Mouse (Mus musculus) kidney, postnatal 0 days (tissue): ENCODE measurements around the gene Gm28053. TPM values are rescaled to one million over a fixed set of nuclear protein-coding genes. Genes with fewer than 3 reads are reported as not detected.

Experiments used
- ATAC-seq: fragments of 200-750 bp; cut with Nextera tagmentation; replicated peaks from 2 replicates; pipeline ENCODE4 v1.8.0; 2017; ENCODE audit warnings: low read depth, moderate number of reproducible peaks, moderate TSS enrichment, moderate library complexity; ENCODE audit not compliant: low FRiP score
- DNase-seq: peaks from one replicate; pipeline ENCODE4 v3.0.0-alpha.2; 2016; ENCODE audit warnings: low spot score
- H3K27ac ChIP-seq: fragments of 300-500 bp; sonication (generic); 2 replicates; pipeline ENCODE4 v1.5.1; 2014; ENCODE audit warnings: mild to moderate bottlenecking
- H3K27me3 ChIP-seq: fragments of 300-500 bp; sonication (generic); 2 replicates; pipeline ENCODE4 v1.6.1; 2014; ENCODE audit warnings: low read length, mixed read lengths; ENCODE audit not compliant: insufficient read depth
- H3K36me3 ChIP-seq: fragments of 300-500 bp; sonication (generic); 2 replicates; pipeline ENCODE4 v1.6.1; 2014; ENCODE audit warnings: low read length, mixed read lengths; ENCODE audit not compliant: insufficient read depth
- H3K4me1 ChIP-seq: fragments of 300-500 bp; sonication (generic); replicated peaks from 2 replicates; pipeline ENCODE4 v1.6.1; 2014; ENCODE audit warnings: antibody characterized with exemption, low read length, mixed read lengths; ENCODE audit not compliant: insufficient read depth
- H3K4me2 ChIP-seq: fragments of 300-500 bp; sonication (generic); 2 replicates; pipeline ENCODE4 v1.6.1; 2014; ENCODE audit warnings: mild to moderate bottlenecking, low read length, moderate library complexity, mixed read lengths
- H3K4me3 ChIP-seq: fragments of 300-500 bp; sonication (generic); replicated peaks from 2 replicates; pipeline ENCODE4 v1.5.1; 2014; ENCODE audit warnings: low read depth, low read length
- H3K9ac ChIP-seq: fragments of 300-500 bp; sonication (generic); 2 replicates; pipeline ENCODE4 v1.6.1; 2014; ENCODE audit warnings: low read depth, low read length
- H3K9me3 ChIP-seq: fragments of 300-500 bp; sonication (generic); replicated peaks from 2 replicates; pipeline ENCODE4 v1.6.1; 2016; ENCODE audit warnings: low read length, inconsistent platforms, mixed read lengths
- CTCF ChIP-seq: IDR thresholded peaks from 2 replicates; pipeline ENCODE4 v1.5.1; 2016; ENCODE audit warnings: antibody characterized with exemption, low read depth, mild to moderate bottlenecking, moderate library complexity
- WGBS: fragments of 180-500 bp; shearing (Covaris S2); extraction: QIAGEN DNeasy Blood & Tissue Kit; methylation state at CpG from one replicate; pipeline ENCODE4 v1.1.7; 2014; 5-methylcytosine and 5-hydroxymethylcytosine counted together
- polyA plus RNA-seq: library from polyadenylated mRNA; unstranded; fragments of >200 nt; fragmentation: Nextera tagmentation; extraction: Ambion mirVana; gene quantifications from 2 replicates; pipeline ENCODE4 v1.2.1, GENCODE M21; 2015

The Gm28053 gene
- polyA plus RNA-seq, 1 experiment from 2014 or later, result 2.7 TPM

DNA sequence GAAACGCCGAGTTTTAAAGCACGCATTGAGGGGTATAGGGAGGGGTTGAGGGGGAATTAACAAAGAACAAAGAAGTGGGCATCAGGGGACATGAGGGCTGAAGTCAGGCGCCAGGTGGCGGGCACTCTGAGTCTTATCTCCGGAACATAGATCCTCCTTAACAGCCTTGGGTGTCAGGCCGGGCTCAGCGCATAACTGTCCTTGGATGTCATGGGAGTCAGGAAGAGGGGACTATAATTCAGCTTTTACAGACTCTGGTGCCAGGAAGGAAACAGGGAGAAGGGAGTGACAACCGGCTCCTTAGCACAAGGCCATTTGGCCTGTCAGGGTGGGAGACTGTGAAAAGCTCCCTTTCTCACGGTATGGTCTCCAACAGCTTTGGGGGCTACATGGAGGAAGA is 46.1 kb downstream of the Gm28053 start:
- H3K4me2 ChIP-seq, result no peak overlapping the region
- H3K27me3 ChIP-seq, result no peaks in the 10 kb centered on the region
- H3K4me3 ChIP-seq, result no peak overlapping the region
- no peaks in the 10 kb centered on the region for H3K9me3 ChIP-seq
- H3K27ac ChIP-seq, result no peak overlapping the region
- H3K9ac ChIP-seq, result no peak overlapping the region
- H3K4me1 ChIP-seq, result no peaks in the 10 kb centered on the region
- no peak for ATAC-seq
- no peaks in the 10 kb centered on the region for H3K36me3 ChIP-seq
- no peak for TF ChIP-seq CTCF
- no peak for DNase-seq
- 86% methylated on average over 10 of the region's 10 CpGs for WGBS

- no peak overlapping the region for H3K4me2 ChIP-seq
- WGBS, result 68% methylated on average over 9 of the region's 9 CpGs
- no peak for ATAC-seq
- H3K27me3 ChIP-seq, result no peaks in the 10 kb centered on the region
- H3K9ac ChIP-seq, result no peak overlapping the region
- TF ChIP-seq CTCF, result no peak
- DNase-seq, result no peak
- no peaks in the 10 kb centered on the region for H3K4me1 ChIP-seq
- no peak overlapping the region for H3K4me3 ChIP-seq
- no peak overlapping the region for H3K27ac ChIP-seq
- H3K36me3 ChIP-seq, result no peaks in the 10 kb centered on the region
- no peaks in the 10 kb centered on the region for H3K9me3 ChIP-seq
Measured at GRCm38 (mm10) chr6:48768178-48768869, 49.9 kb downstream of the Gm28053 start.

DNA sequence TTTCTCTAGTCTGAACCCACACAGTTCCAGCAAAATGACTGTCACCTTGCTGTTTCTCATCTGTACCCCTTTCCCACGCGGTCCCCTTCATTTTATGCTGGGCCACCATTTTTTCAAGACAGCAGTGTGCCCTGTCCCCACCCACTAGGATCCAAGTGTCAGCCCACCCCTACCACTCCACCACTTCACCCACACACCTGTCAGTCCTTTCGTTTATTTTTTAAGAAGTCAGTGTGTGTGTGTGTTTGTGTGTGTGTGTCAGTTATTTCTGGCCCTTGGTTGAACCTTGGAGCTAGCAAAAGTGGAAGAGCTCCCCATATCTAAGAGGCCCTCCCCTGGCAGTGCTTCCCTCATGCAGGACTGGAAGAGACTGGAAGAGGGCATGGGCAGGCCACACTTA is 50.5 kb downstream of the Gm28053 start:
- Histone ChIP-seq H3K4me1 (no peaks in the 10 kb centered on the region), H3K4me2 (no peak overlapping the region), H3K27me3 (no peaks in the 10 kb centered on the region), H3K9me3 (no peaks in the 10 kb centered on the region), H3K4me3 (no peak overlapping the region), H3K27ac (no peak overlapping the region), H3K36me3 (no peaks in the 10 kb centered on the region), H3K9ac (no peak overlapping the region)
- no peak for TF ChIP-seq CTCF
- no peak for ATAC-seq
- WGBS, result 86% methylated on average over 3 of the region's 3 CpGs
- DNase-seq, result no peak

GRCm38 (mm10) chr6:48770696-48771095 is 52.3 kb downstream of the Gm28053 start, which contains the start of gene Gimap3:
Gene Gimap3 (minus strand): TSS chr6:48770851.
- ATAC-seq, result no peak
- Histone ChIP-seq H3K9ac (no peak within 1 kb of the TSS), H3K36me3 (no peaks in the 10 kb centered on the region), H3K27me3 (no peaks in the 10 kb centered on the region), H3K4me3 (no peak within 1 kb of the TSS), H3K27ac (no peak within 1 kb of the TSS), H3K4me1 (no peaks in the 10 kb centered on the region), H3K9me3 (no peaks in the 10 kb centered on the region), H3K4me2 (no peak within 1 kb of the TSS)
- no peak for DNase-seq
- TF ChIP-seq CTCF, result no peak
- WGBS, result 86% methylated on average over 3 of the region's 3 CpGs

DNA sequence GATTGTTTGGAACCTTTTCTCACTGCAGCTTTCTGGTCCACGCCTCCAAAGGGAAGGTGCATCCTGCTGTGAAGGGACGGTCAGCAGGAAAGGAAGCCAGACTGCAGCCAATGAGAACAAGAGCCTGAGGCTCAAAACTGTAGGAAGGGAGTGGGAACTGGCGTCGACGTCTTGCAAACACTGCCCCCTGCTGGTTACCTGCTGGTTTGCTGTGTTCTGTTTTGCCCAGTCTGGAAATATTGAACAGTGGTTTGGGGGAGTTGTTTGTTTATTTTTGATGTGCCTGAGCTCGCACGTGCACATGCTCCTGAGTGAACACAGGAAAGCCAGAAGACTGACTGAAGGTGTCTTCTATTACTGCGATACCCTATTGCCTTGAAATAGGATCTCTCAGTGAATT is 53.6 kb downstream of the Gm28053 start:
- H3K9ac ChIP-seq, result no peak overlapping the region
- no peak overlapping the region for H3K27ac ChIP-seq
- no peaks in the 10 kb centered on the region for H3K4me1 ChIP-seq
- no peaks in the 10 kb centered on the region for H3K9me3 ChIP-seq
- H3K4me3 ChIP-seq, result no peak overlapping the region
- peak; percentile 71 for ATAC-seq
- 6% methylated on average over 8 of the region's 8 CpGs for WGBS
- no peaks in the 10 kb centered on the region for H3K36me3 ChIP-seq
- no peaks in the 10 kb centered on the region for H3K27me3 ChIP-seq
- no peak overlapping the region for H3K4me2 ChIP-seq
- TF ChIP-seq CTCF, result peak; percentile 91
- peak; percentile 91 for DNase-seq

DNA sequence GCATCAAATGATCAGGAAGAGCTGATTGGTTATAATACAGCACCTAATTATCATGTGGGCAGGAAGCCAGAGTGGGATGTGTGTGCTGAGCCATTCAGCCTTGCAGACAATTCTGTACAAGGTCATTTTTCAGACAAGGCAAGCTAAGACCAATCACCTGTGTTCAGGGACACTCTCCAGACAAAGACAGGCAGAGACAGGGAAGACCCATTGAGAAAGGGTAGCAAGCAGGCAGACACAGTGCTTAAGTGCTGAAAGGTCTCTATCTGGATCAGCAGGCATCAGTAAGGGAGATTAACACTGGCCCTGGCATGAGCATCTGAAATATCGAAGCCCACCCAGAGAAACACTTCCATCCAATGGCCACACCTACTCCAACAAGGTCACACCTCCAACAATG is 66.0 kb downstream of the Gm28053 start:
- Histone ChIP-seq H3K4me1 (no peaks in the 10 kb centered on the region), H3K4me3 (no peak overlapping the region), H3K4me2 (no peak overlapping the region), H3K27ac (no peak overlapping the region), H3K27me3 (no peaks in the 10 kb centered on the region), H3K9me3 (no peaks in the 10 kb centered on the region), H3K36me3 (no peaks in the 10 kb centered on the region), H3K9ac (no peak overlapping the region)
- no peak for TF ChIP-seq CTCF
- ATAC-seq (no peak), DNase-seq (no peak)
- WGBS, result 97% methylated on average over 1 of the region's 1 CpGs

DNA sequence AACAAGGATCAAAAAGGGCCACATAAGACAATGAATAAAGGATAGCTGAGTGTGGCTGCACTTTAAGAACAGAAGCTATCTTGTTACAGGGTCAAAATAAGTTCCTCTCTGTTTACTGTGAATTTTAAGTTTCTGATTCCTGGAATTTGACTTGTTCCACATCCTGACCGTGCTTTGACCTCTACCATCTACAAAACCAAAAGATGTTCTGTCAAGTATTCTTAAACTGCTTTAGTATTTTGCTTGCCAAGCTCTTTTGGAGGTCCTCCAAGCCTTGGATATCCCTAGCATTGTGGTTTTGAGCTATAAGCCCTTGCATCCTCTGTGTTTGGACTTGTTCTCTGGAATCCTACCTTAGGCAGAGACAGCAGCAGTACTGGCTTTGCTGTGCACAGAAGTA is 66.8 kb downstream of the Gm28053 start:
- no peak overlapping the region for H3K4me2 ChIP-seq
- no peak for TF ChIP-seq CTCF
- WGBS, result 46% methylated on average over 1 of the region's 1 CpGs
- DNase-seq, result peak; percentile 82
- peak overlapping the region; percentile 51 for H3K27ac ChIP-seq
- no peaks in the 10 kb centered on the region for H3K4me1 ChIP-seq
- no peaks in the 10 kb centered on the region for H3K27me3 ChIP-seq
- ATAC-seq, result no peak
- no peak overlapping the region for H3K9ac ChIP-seq
- no peak overlapping the region for H3K4me3 ChIP-seq
- no peaks in the 10 kb centered on the region for H3K36me3 ChIP-seq
- no peaks in the 10 kb centered on the region for H3K9me3 ChIP-seq
